Mouse (Mus musculus): ENCODE measurements around the gene Arid1a. TPM values are rescaled to one million over a fixed set of nuclear protein-coding genes. Genes with fewer than 3 reads are reported as not detected.

Arid1a gene
- 21.0 TPM for polyA plus RNA-seq (2014; fragmentation: Illumina TruSeq; extraction: RNeasy Lipid Tissue Mini Kit (QIAGEN cat#74804); ENCODE audit: low read depth, low replicate concordance)

DNA sequence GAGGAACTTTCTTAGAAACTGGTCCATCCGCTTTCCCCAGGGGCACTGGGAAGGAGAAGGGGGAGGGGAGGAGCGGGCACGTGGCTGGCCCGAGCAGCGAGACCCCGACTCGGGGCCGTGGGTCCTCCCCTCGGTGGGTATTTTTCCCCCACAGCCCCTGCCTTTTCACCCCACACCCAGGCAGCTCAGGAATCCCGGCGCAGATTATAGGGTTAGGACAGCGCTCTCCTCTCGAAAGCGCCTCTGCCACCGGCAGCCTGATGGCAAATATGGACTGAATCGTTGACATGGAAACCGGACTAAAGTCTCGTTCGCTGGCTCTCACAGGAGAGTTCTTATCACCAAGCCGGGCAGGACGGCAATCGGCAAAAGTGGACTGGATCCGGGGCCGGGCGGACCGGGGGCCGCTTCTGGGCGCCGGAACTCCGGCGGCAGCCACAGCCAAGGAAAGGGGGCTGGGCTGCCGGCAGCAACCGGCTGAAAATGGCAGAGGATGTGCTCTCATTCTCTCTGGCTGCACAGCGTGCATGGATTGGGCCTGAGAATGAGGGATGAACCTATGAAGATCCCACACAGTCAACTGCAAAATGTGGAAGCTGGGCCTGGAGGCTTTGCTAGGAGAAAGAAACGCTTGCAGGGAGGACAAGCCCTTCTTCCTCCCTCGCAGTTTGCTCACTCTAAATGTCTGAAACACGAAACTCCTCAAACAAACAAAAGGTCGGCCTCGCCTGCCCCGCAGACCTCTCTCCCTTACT is at the start of gene Arid1a:
Gene Arid1a, minus strand, starts transcription at position 256 of the 755 bp plus-strand sequence.

DNA sequence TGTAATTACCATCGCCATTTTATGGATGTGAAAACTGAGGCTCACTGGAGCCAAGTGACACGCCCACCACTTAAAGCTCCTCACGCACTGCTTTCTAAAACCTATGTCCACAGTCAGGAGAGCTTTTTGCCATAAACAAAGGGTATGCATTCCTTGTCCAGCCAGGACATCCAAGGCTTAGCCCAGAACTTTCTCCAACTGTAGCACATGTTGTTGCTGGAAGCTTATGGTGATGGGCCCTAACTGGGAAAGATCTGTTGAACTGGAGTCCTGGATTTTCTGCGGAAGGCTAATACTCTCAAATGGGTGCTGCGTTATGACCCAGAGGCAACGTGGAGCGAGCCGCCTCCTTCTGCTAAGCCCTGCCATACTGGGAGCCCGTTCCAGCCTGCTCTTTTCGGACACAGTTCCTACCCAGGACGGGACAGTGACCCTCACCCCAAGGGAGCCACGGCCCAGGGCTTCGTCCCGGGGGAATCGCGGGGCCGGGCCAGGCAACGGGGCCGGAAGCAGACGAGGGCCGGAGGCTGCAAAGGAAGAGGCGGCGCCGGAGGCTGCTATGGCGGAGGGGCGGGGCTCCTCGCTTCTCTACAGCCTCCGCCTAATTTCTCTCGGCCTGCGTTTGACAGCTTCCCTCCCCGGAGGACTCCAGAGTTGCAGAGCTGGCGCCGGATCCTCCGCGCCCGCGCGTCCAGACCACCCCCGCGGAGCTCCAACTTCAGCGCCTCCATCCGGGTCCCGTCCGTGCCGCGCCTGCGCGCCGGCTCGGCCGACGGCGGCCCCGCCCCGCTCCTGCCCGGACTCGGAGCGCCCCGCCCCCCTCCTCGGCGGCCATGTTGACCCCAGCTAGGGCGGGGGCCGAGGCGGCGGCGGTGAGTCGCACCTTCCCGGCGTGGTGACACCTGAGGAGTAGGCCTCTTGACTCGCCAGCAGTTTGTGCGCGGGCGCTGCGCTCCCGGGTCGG is 84.4 kb downstream of the Arid1a start, which contains the start of gene Pigv:
Gene Pigv, minus strand, starts transcription at position 767 of the 964 bp plus-strand sequence.

DNA sequence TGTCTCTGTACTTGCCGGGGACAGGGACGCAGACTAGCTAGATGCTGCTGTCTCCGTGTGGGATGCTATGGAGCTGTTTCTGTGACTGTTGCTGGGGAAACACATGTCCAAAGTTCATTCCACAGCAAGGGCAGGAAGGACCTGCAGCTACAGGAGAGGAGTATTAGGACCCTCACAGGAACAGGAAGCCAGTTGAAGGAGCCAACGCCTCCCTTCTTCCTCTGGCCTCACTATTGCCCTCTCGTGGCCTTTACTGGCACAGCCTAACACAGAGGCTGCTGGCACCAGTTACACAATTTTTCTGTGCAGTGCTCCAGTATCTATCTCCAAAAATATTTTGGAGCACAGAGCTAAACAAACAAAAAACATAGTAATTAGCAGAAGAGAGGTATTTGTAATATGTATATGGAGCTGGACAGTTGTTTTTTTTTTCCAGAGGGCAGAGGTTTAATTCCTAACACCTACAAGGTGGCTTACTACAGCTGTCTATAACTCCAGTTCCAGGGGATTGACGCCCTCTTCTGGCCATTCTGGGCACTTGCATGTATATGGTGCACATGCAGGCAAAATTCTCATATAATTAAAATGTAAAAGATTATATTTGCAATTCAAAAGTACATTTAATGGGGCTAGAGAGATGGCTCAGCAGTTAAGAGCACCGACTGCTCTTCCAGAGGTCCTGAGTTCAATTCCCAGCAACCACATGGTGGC is 106.4 kb downstream of the Arid1a start, which contains the start of gene Zdhhc18:
Gene Zdhhc18, minus strand, starts transcription at position 166 of the 711 bp plus-strand sequence.

Other genes with a start within 250 kb of the Arid1a start
- gene Kdf1, start 237.8 kb downstream of the Arid1a start, polyA plus RNA-seq (2014; fragmentation: Illumina TruSeq; extraction: RNeasy Lipid Tissue Mini Kit (QIAGEN cat#74804); ENCODE audit: low read depth, low replicate concordance), result 1.5 TPM
- 11.4 TPM for gene Nudc, start 210.8 kb downstream of the Arid1a start, polyA plus RNA-seq (2014; fragmentation: Illumina TruSeq; extraction: RNeasy Lipid Tissue Mini Kit (QIAGEN cat#74804); ENCODE audit: low read depth, low replicate concordance)
- gene Nr0b2, start 203.4 kb downstream of the Arid1a start, polyA plus RNA-seq (2014; fragmentation: Illumina TruSeq; extraction: RNeasy Lipid Tissue Mini Kit (QIAGEN cat#74804); ENCODE audit: low read depth, low replicate concordance), result not detected
- gene Gpatch3, start 182.0 kb downstream of the Arid1a start, polyA plus RNA-seq (2014; fragmentation: Illumina TruSeq; extraction: RNeasy Lipid Tissue Mini Kit (QIAGEN cat#74804); ENCODE audit: low read depth, low replicate concordance), result not detected
- gene Gpn2, start 172.4 kb downstream of the Arid1a start, polyA plus RNA-seq (2014; fragmentation: Illumina TruSeq; extraction: RNeasy Lipid Tissue Mini Kit (QIAGEN cat#74804); ENCODE audit: low read depth, low replicate concordance), result 0.44 TPM
- gene Sfn, start 154.6 kb downstream of the Arid1a start, polyA plus RNA-seq (2014; fragmentation: Illumina TruSeq; extraction: RNeasy Lipid Tissue Mini Kit (QIAGEN cat#74804); ENCODE audit: low read depth, low replicate concordance), result 1.1 TPM
- gene Zdhhc18, start 106.6 kb downstream of the Arid1a start, polyA plus RNA-seq (2014; fragmentation: Illumina TruSeq; extraction: RNeasy Lipid Tissue Mini Kit (QIAGEN cat#74804); ENCODE audit: low read depth, low replicate concordance), result 4.6 TPM
- 4.5 TPM for gene Pigv, start 84.1 kb downstream of the Arid1a start, polyA plus RNA-seq (2014; fragmentation: Illumina TruSeq; extraction: RNeasy Lipid Tissue Mini Kit (QIAGEN cat#74804); ENCODE audit: low read depth, low replicate concordance)
- 12.6 TPM for gene Rps6ka1, start 131.0 kb upstream of the Arid1a start, polyA plus RNA-seq (2014; fragmentation: Illumina TruSeq; extraction: RNeasy Lipid Tissue Mini Kit (QIAGEN cat#74804); ENCODE audit: low read depth, low replicate concordance)
- 324 TPM for gene Hmgn2, start 211.9 kb upstream of the Arid1a start, polyA plus RNA-seq (2014; fragmentation: Illumina TruSeq; extraction: RNeasy Lipid Tissue Mini Kit (QIAGEN cat#74804); ENCODE audit: low read depth, low replicate concordance)
- gene Dhdds, start 244.1 kb upstream of the Arid1a start, polyA plus RNA-seq (2014; fragmentation: Illumina TruSeq; extraction: RNeasy Lipid Tissue Mini Kit (QIAGEN cat#74804); ENCODE audit: low read depth, low replicate concordance), result 14.4 TPM